Mouse (Mus musculus): ENCODE measurements at regions not wholly inside any gene's neighbourhood (a gene's known extent, or its start where the extent isn't known, plus 50 kb on each side); places are given as distances from the start of the nearest gene placed in this dataset.

- DNase-seq, result no peak
- Histone ChIP-seq H3K27ac (ENCODE audit: insufficient read depth, low read length) (no peak overlapping the region), H3K4me3 (replicated peaks; ENCODE audit: insufficient read depth, low read depth, low read length) (no peak overlapping the region), H3K27me3 (ENCODE audit: control insufficient read depth, insufficient read depth, low read length) (no peaks in the 10 kb centered on the region), H3K4me1 (ENCODE audit: control insufficient read depth, insufficient read depth, low read length) (no peaks in the 10 kb centered on the region)
- TF ChIP-seq CTCF (IDR thresholded peaks at IDR 0.05; ENCODE audit: borderline replicate concordance, insufficient read depth, low read depth, low read length) (no peak), POLR2A (IDR thresholded peaks at IDR 0.05; ENCODE audit: borderline replicate concordance, insufficient read depth, low read length) (no peak)
- 83% methylated on average over 6 of the region's 6 CpGs for WGBS
Measured at GRCm38 (mm10) chr13:104569765-104570164, 222.5 kb upstream of the Srek1ip1 start.

GRCm38 (mm10) chr13:104572236-104572635, 220.0 kb upstream of the Srek1ip1 start:
- Histone ChIP-seq H3K4me1 (ENCODE audit: control insufficient read depth, insufficient read depth, low read length) (no peaks in the 10 kb centered on the region), H3K4me3 (replicated peaks; ENCODE audit: insufficient read depth, low read depth, low read length) (no peak overlapping the region), H3K27ac (ENCODE audit: insufficient read depth, low read length) (no peak overlapping the region), H3K27me3 (ENCODE audit: control insufficient read depth, insufficient read depth, low read length) (no peaks in the 10 kb centered on the region)
- no peak for TF ChIP-seq POLR2A (IDR thresholded peaks at IDR 0.05; ENCODE audit: borderline replicate concordance, insufficient read depth, low read length)
- TF ChIP-seq CTCF (IDR thresholded peaks at IDR 0.05; ENCODE audit: borderline replicate concordance, insufficient read depth, low read depth, low read length), result no peak
- DNase-seq, result no peak
- 64% methylated on average over 10 of the region's 10 CpGs for WGBS

GRCm38 (mm10) chr13:104574396-104574795, 217.9 kb upstream of the Srek1ip1 start:
- H3K27ac ChIP-seq (ENCODE audit: insufficient read depth, low read length), result no peak overlapping the region
- no peaks in the 10 kb centered on the region for H3K4me1 ChIP-seq (ENCODE audit: control insufficient read depth, insufficient read depth, low read length)
- DNase-seq, result no peak
- 93% methylated on average over 5 of the region's 5 CpGs for WGBS
- TF ChIP-seq POLR2A (IDR thresholded peaks at IDR 0.05; ENCODE audit: borderline replicate concordance, insufficient read depth, low read length), result no peak
- TF ChIP-seq CTCF (IDR thresholded peaks at IDR 0.05; ENCODE audit: borderline replicate concordance, insufficient read depth, low read depth, low read length), result no peak
- no peaks in the 10 kb centered on the region for H3K27me3 ChIP-seq (ENCODE audit: control insufficient read depth, insufficient read depth, low read length)
- H3K4me3 ChIP-seq (replicated peaks; ENCODE audit: insufficient read depth, low read depth, low read length), result no peak overlapping the region

- Histone ChIP-seq H3K27me3 (ENCODE audit: control insufficient read depth, insufficient read depth, low read length) (no peaks in the 10 kb centered on the region), H3K27ac (ENCODE audit: insufficient read depth, low read length) (no peak overlapping the region), H3K4me3 (replicated peaks; ENCODE audit: insufficient read depth, low read depth, low read length) (no peak overlapping the region), H3K4me1 (ENCODE audit: control insufficient read depth, insufficient read depth, low read length) (no peaks in the 10 kb centered on the region)
- 51% methylated on average over 10 of the region's 10 CpGs for WGBS
- TF ChIP-seq POLR2A (IDR thresholded peaks at IDR 0.05; ENCODE audit: borderline replicate concordance, insufficient read depth, low read length) (no peak), CTCF (IDR thresholded peaks at IDR 0.05; ENCODE audit: borderline replicate concordance, insufficient read depth, low read depth, low read length) (no peak)
- no peak for DNase-seq
Measured at GRCm38 (mm10) chr13:104576188-104576789, 216.0 kb upstream of the Srek1ip1 start.

- 86% methylated on average over 11 of the region's 11 CpGs for WGBS
- H3K4me1 ChIP-seq (ENCODE audit: control insufficient read depth, insufficient read depth, low read length), result no peaks in the 10 kb centered on the region
- no peak for DNase-seq
- no peak overlapping the region for H3K4me3 ChIP-seq (replicated peaks; ENCODE audit: insufficient read depth, low read depth, low read length)
- no peaks in the 10 kb centered on the region for H3K27me3 ChIP-seq (ENCODE audit: control insufficient read depth, insufficient read depth, low read length)
- TF ChIP-seq POLR2A (IDR thresholded peaks at IDR 0.05; ENCODE audit: borderline replicate concordance, insufficient read depth, low read length), result no peak
- no peak for TF ChIP-seq CTCF (IDR thresholded peaks at IDR 0.05; ENCODE audit: borderline replicate concordance, insufficient read depth, low read depth, low read length)
- H3K27ac ChIP-seq (ENCODE audit: insufficient read depth, low read length), result no peak overlapping the region
Measured at GRCm38 (mm10) chr13:104577856-104578255, 214.4 kb upstream of the Srek1ip1 start.

GRCm38 (mm10) chr13:104580686-104581350, 211.5 kb upstream of the Srek1ip1 start:
- TF ChIP-seq CTCF (IDR thresholded peaks at IDR 0.05; ENCODE audit: borderline replicate concordance, insufficient read depth, low read depth, low read length) (no peak), POLR2A (IDR thresholded peaks at IDR 0.05; ENCODE audit: borderline replicate concordance, insufficient read depth, low read length) (no peak)
- Histone ChIP-seq H3K4me3 (replicated peaks; ENCODE audit: insufficient read depth, low read depth, low read length) (no peak overlapping the region), H3K27me3 (ENCODE audit: control insufficient read depth, insufficient read depth, low read length) (no peaks in the 10 kb centered on the region), H3K27ac (ENCODE audit: insufficient read depth, low read length) (no peak overlapping the region), H3K4me1 (ENCODE audit: control insufficient read depth, insufficient read depth, low read length) (no peaks in the 10 kb centered on the region)
- DNase-seq, result no peak
- 71% methylated on average over 9 of the region's 9 CpGs for WGBS

Measured in cerebellum, adult 2 months (tissue).